Mouse (Mus musculus): ENCODE data around the gene Rpl11.
A peak's percentile ranks its signal among the peaks of the same experiment; 100 is the strongest.
"Not testable (repeated sequence)": the region's sequence is repeated elsewhere in the genome, so short reads cannot be mapped to it uniquely, and the experiment has no call there.

Gene Rpl11

GRCm38 (mm10) chr4:136053247-136053596, at the start of gene Rpl11:
TSS of gene Rpl11 (minus strand) at chr4:136053428.
- DNase-seq (ENCODE audit: low read depth, low spot score), result peak; percentile 91

- not testable (repeated sequence) for DNase-seq (ENCODE audit: low read depth, low spot score)
These were observed 48.5 kb upstream of the Rpl11 start for GRCm38 (mm10) chr4:136101753-136102152.

GRCm38 (mm10) chr4:136100396-136101070, 47.3 kb upstream of the Rpl11 start:
- no peak for DNase-seq (ENCODE audit: low read depth, low spot score)

- no peak for DNase-seq (ENCODE audit: low read depth, low spot score)
These were observed 45.2 kb upstream of the Rpl11 start for GRCm38 (mm10) chr4:136098446-136098845.

GRCm38 (mm10) chr4:136096446-136097113, 43.4 kb upstream of the Rpl11 start:
- DNase-seq (ENCODE audit: low read depth, low spot score), result no peak

GRCm38 (mm10) chr4:136095490-136096105, 42.4 kb upstream of the Rpl11 start:
- DNase-seq (ENCODE audit: low read depth, low spot score), result no peak

- no peak for DNase-seq (ENCODE audit: low read depth, low spot score)
These were observed 41.4 kb upstream of the Rpl11 start for GRCm38 (mm10) chr4:136094519-136095219.

- no peak for DNase-seq (ENCODE audit: low read depth, low spot score)
These were observed 39.3 kb upstream of the Rpl11 start for GRCm38 (mm10) chr4:136092498-136092897.

- DNase-seq (ENCODE audit: low read depth, low spot score), result no peak
These were observed 38.1 kb upstream of the Rpl11 start for GRCm38 (mm10) chr4:136091346-136091745.

GRCm38 (mm10) chr4:136089748-136090583, 36.7 kb upstream of the Rpl11 start:
- DNase-seq (ENCODE audit: low read depth, low spot score), result no peak

- no peak for DNase-seq (ENCODE audit: low read depth, low spot score)
These were observed 35.9 kb upstream of the Rpl11 start for GRCm38 (mm10) chr4:136088971-136089747.

GRCm38 (mm10) chr4:136088364-136088763, 35.1 kb upstream of the Rpl11 start:
- DNase-seq (ENCODE audit: low read depth, low spot score), result no peak

- DNase-seq (ENCODE audit: low read depth, low spot score), result no peak
These were observed 34.0 kb upstream of the Rpl11 start for GRCm38 (mm10) chr4:136087261-136087660.

- DNase-seq (ENCODE audit: low read depth, low spot score), result no peak
These were observed 31.6 kb upstream of the Rpl11 start for GRCm38 (mm10) chr4:136084840-136085239.

GRCm38 (mm10) chr4:136083269-136084105, 30.3 kb upstream of the Rpl11 start:
- no peak for DNase-seq (ENCODE audit: low read depth, low spot score)

GRCm38 (mm10) chr4:136081729-136082128, 28.5 kb upstream of the Rpl11 start:
- DNase-seq (ENCODE audit: low read depth, low spot score), result no peak

GRCm38 (mm10) chr4:136078649-136079048, 25.4 kb upstream of the Rpl11 start:
- DNase-seq (ENCODE audit: low read depth, low spot score), result no peak

- DNase-seq (ENCODE audit: low read depth, low spot score), result no peak
These were observed 23.7 kb upstream of the Rpl11 start for GRCm38 (mm10) chr4:136076776-136077538.

GRCm38 (mm10) chr4:136071178-136071714, 18.0 kb upstream of the Rpl11 start:
- peak; percentile 72 for DNase-seq (ENCODE audit: low read depth, low spot score)
